Mouse (Mus musculus) testis, adult 2 months (tissue): ENCODE results near the gene Wfdc18. TPM values are rescaled to one million over a fixed set of nuclear protein-coding genes. Genes with fewer than 3 reads are reported as not detected.

Source experiments
- H3K27ac ChIP-seq: fragments of 200-500 bp; 2 replicates; pipeline ENCODE4 v1.5.1; 2012; ENCODE audit warnings: low read depth, low read length; ENCODE audit not compliant: control insufficient read depth, insufficient read depth
- H3K27me3 ChIP-seq: fragments of 200-500 bp; 2 replicates; pipeline ENCODE4 v1.6.1; 2012; ENCODE audit warnings: mild to moderate bottlenecking, low read length, moderate library complexity; ENCODE audit not compliant: control insufficient read depth, insufficient read depth
- H3K36me3 ChIP-seq: fragments of 200-500 bp; 2 replicates; pipeline ENCODE4 v1.6.1; 2012; ENCODE audit warnings: mild to moderate bottlenecking, low read length; ENCODE audit not compliant: control insufficient read depth, insufficient read depth
- H3K4me1 ChIP-seq: fragments of 200-500 bp; 2 replicates; pipeline ENCODE4 v1.6.1; 2012; ENCODE audit warnings: low read length; ENCODE audit not compliant: control insufficient read depth, insufficient read depth
- H3K4me3 ChIP-seq: fragments of 200-500 bp; 2 replicates; pipeline ENCODE4 v1.5.1; 2012; ENCODE audit warnings: low read depth, mild to moderate bottlenecking, low read length, moderate library complexity, mixed read lengths; ENCODE audit not compliant: control insufficient read depth
- CTCF ChIP-seq: fragments of 200-500 bp; IDR thresholded peaks from 2 replicates; pipeline ENCODE4 v1.5.1; 2012; ENCODE audit warnings: low read depth, mild to moderate bottlenecking, inconsistent platforms, low read length, moderate library complexity; ENCODE audit not compliant: control insufficient read depth, insufficient read depth, insufficient replicate concordance
- POLR2A ChIP-seq: fragments of 200-500 bp; IDR thresholded peaks from 2 replicates; pipeline ENCODE4 v1.6.1; 2012; ENCODE audit warnings: low read depth, mild to moderate bottlenecking, inconsistent platforms, low read length, moderate library complexity; ENCODE audit not compliant: control insufficient read depth
- polyA plus RNA-seq: library from polyadenylated mRNA; depleted of rRNA; stranded (reverse); fragments of >200 nt; gene quantifications from 2 replicates; pipeline ENCODE4 v1.2.3, GENCODE M21; 2012

The Wfdc18 gene
- polyA plus RNA-seq, 1 experiment: not detected

DNA sequence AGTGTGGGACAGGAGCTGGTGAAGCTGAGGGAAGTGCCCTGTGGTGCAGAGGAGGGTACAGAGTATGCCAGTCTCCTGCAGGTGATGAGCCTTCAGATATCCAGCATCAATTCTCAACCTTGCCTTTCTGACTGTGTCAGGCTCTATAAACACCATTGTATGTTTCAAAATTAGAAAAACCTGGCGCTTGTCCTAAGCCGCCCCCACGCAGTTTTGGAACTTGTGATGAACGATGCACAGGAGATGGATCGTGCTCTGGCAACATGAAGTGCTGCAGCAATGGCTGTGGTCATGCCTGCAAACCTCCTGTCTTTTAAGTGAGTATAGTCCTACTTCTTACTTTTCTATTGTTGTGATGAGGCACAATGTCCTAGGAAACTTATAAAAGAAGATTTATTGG lies 868 bp downstream of the Wfdc18 start:
- no peaks in the 10 kb centered on the region for H3K36me3 ChIP-seq
- no peak for TF ChIP-seq POLR2A
- no peak for TF ChIP-seq CTCF
- no peaks in the 10 kb centered on the region for H3K4me1 ChIP-seq
- H3K27me3 ChIP-seq: no peaks in the 10 kb centered on the region
- H3K27ac ChIP-seq: no peak overlapping the region
- H3K4me3 ChIP-seq: no peak overlapping the region

DNA sequence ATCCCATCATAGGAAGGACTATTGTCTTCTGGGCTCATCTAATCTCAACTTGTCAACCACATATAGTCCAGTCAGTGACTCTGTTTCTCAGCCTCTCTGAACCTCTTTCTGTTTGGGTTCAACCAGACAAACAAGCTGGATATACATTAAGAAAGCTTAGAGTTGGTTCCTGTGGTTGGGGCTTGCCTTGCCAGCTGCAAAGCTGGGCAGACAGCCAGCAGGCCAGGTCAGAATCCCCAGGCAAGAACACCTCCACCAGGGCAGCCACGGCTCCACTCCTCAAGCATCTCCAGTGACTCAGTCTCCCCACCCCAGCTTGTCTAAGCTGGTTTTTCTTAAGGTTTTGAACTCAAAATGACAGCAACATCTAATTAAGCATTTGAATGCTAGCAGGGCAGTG lies 3.9 kb downstream of the Wfdc18 start:
- H3K27ac ChIP-seq: no peak overlapping the region
- no peak overlapping the region for H3K4me3 ChIP-seq
- no peaks in the 10 kb centered on the region; the same call in 1 of the 2 replicates for H3K4me1 ChIP-seq
- H3K36me3 ChIP-seq: no peaks in the 10 kb centered on the region
- H3K27me3 ChIP-seq: no peaks in the 10 kb centered on the region
- no peak for TF ChIP-seq CTCF
- no peak for TF ChIP-seq POLR2A

DNA sequence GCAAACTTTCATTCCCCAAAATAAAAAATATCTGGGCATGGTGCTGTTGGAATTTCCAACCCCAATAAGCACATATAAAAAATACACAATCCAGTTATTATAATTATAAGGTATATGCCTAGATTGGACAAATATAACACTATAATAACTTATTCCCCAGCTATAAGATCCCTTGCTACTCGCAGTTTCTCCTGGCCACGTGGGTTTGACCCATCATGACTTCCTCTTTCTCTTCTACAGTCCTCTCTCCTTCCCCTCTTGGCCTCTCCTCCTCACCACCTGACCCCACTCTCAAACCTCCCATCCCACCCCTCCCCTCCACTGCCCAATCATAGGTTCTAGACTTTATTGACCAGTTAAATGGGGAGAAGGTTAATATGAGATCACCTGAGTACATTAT lies 5.1 kb downstream of the Wfdc18 start:
- no peak for TF ChIP-seq POLR2A
- no peak for TF ChIP-seq CTCF
- H3K27ac ChIP-seq: no peak overlapping the region
- H3K36me3 ChIP-seq: no peaks in the 10 kb centered on the region
- no peak overlapping the region for H3K4me3 ChIP-seq
- no peaks in the 10 kb centered on the region for H3K27me3 ChIP-seq
- H3K4me1 ChIP-seq: no peaks in the 10 kb centered on the region; the same call in 1 of the 2 replicates

DNA sequence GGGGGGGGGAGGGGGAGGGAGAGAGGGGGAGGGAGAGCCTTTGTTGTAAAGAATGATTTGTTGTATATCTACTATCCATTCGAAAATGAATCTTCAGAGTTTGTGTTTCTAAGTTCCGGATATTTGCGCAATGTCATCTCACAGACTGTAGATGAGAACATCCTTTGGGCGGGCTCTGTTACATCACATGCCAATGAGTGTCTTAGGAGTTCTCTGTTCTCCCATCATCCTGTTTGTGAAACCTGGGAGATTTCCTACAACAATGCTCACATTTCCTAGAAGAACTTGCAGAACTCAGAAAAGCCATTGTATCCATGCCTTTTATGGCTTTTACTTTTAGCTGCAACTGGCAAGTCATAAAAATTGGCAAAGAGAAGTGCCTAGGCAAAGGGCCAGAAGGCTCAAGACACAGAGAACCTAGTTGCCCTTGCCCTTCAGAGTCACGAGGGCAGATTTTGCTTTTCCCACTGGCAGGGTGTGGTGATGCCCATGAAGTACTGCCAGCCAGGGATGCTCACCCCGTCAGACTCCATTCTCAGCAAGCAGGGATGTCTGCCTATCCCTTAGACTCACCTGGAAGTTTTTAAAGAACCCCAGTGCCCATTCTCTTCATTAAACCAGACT lies 8.3 kb downstream of the Wfdc18 start:
- TF ChIP-seq POLR2A (no peak), CTCF (no peak)
- H3K27me3 ChIP-seq: no peaks in the 10 kb centered on the region
- no peaks in the 10 kb centered on the region; the same call in 1 of the 2 replicates for H3K4me1 ChIP-seq
- no peaks in the 10 kb centered on the region for H3K36me3 ChIP-seq
- H3K4me3 ChIP-seq: no peak overlapping the region
- no peak overlapping the region for H3K27ac ChIP-seq

DNA sequence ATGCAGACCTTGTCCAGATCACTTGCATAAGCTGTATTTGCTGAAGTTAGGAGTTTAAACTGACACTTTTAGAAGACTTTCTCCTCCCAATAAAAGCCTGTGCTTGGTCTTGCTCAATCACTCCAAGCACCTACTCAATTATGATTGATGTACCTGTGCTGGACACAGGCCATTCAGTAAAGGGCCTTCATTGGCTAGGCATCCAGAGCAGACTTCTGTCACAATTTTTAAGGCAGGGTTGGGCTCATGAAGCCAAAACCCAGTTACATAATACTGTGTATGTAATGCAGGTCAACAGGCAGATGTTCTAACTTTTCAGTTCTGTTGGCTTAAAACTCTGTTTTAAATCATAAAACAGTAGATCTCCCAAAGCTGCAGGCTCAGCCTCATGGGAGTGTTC lies 12.0 kb downstream of the Wfdc18 start:
- Histone ChIP-seq H3K27me3 (no peaks in the 10 kb centered on the region), H3K4me1 (no peaks in the 10 kb centered on the region), H3K27ac (no peak overlapping the region), H3K4me3 (no peak overlapping the region), H3K36me3 (no peaks in the 10 kb centered on the region)
- TF ChIP-seq POLR2A: no peak
- no peak for TF ChIP-seq CTCF

DNA sequence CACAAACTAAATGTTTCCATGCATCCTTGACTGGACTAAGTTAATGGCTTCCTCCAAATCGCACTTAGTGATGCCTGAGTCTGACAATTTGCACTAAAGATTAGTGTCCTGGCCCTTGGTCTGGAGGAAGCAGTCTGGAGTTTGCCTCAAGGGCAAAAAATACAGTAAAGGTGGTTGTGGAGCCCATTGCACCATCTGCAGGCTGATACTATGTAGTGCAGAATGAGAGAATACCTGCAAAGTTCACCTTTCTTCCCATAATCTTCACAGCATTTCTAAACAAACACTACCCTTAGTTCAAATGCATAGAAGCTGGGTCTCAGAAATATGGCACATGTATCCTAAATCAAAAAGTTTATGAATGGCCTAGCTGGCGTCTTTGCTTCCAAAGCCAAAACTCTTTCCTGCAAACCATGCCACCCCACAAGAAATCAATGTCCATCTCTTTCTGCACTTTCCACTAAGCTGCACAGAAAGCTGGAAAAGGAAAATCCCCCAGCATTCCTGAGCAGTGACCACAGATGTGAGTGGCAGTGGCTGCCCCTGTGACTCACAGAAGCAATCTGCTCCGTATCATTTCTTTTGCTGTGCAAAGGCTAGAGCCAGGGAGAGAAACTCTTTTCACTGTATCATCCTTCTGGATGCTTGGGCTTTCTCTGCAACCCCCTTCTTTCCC lies 20.1 kb downstream of the Wfdc18 start:
- H3K4me1 ChIP-seq: no peaks in the 10 kb centered on the region
- H3K27ac ChIP-seq: no peak overlapping the region
- no peaks in the 10 kb centered on the region for H3K27me3 ChIP-seq
- TF ChIP-seq POLR2A (no peak), CTCF (no peak)
- H3K36me3 ChIP-seq: no peaks in the 10 kb centered on the region
- H3K4me3 ChIP-seq: no peak overlapping the region

DNA sequence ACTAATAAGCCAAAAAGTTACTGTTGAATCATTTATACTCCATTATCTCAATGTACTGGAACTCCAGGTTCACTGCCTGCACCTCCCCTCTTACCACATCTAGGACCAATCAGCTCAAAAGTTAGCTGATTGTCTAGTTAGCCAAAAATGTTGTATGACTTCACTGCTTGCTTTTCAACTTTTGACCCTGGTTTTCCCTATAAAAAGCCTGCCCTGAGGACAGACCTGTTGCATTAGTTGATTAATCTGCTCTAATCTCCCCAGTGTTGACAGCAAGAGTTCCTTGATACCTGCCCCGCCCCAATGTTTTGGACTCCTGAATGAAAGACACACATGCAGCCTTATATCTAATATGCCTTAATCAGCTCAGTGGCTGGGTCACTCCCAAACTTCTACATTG lies 22.3 kb downstream of the Wfdc18 start:
- no peaks in the 10 kb centered on the region for H3K4me1 ChIP-seq
- H3K4me3 ChIP-seq: no peak overlapping the region
- H3K27me3 ChIP-seq: no peaks in the 10 kb centered on the region
- TF ChIP-seq CTCF (no peak), POLR2A (no peak)
- H3K36me3 ChIP-seq: no peaks in the 10 kb centered on the region
- no peak overlapping the region for H3K27ac ChIP-seq
